Mouse (Mus musculus): ENCODE data around the gene Hist1h3e. TPM values are rescaled to one million over a fixed set of nuclear protein-coding genes. Genes with fewer than 3 reads are reported as not detected.
"Not testable (repeated sequence)": the region's sequence is repeated elsewhere in the genome, so short reads cannot be mapped to it uniquely, and the experiment has no call there.

Hist1h3e gene
- polyA plus RNA-seq, 1 experiment = 2.8 TPM

GRCm38 (mm10) chr13:23591206-23591605, 29.0 kb upstream of the Hist1h3e start:
- Histone ChIP-seq H3K27me3 (ENCODE audit: control insufficient read depth, insufficient read depth, low read length) (no peaks in the 10 kb centered on the region), H3K36me3 (ENCODE audit: control insufficient read depth, insufficient read depth, low read length) (no peaks in the 10 kb centered on the region), H3K4me3 (ENCODE audit: control insufficient read depth, low read depth, low read length) (no peak overlapping the region), H3K27ac (ENCODE audit: control insufficient read depth, insufficient read depth, low read depth, low read length) (no peak overlapping the region), H3K4me1 (ENCODE audit: control insufficient read depth, insufficient read depth, low read length) (0 out of 2 replicates have a peak, but pooled peaks cover 2% of the 10 kb centered on the region)
- TF ChIP-seq POLR2A (IDR thresholded peaks at IDR 0.05; ENCODE audit: control insufficient read depth, low read depth, low read length) = no peak
- no peak for TF ChIP-seq CTCF (IDR thresholded peaks at IDR 0.05; ENCODE audit: control insufficient read depth, insufficient read depth, insufficient replicate concordance, low read depth, low read length)

DNA sequence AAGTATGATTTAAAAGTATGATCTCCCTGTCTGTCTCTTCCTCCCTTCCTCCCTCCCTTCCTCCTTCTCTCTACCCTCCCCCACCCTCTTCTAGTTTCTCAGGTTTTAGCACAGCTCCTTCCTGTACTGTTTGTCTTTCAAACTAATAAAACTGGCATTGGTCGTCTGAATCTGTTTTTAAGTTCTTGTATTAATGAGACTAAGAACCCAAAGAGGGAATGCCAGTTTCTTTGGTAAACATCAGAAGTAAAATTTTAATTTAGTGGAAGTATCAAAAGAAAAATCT, 24.7 kb upstream of the Hist1h3e start:
- no peaks in the 10 kb centered on the region for H3K36me3 ChIP-seq (ENCODE audit: control insufficient read depth, insufficient read depth, low read length)

DNA sequence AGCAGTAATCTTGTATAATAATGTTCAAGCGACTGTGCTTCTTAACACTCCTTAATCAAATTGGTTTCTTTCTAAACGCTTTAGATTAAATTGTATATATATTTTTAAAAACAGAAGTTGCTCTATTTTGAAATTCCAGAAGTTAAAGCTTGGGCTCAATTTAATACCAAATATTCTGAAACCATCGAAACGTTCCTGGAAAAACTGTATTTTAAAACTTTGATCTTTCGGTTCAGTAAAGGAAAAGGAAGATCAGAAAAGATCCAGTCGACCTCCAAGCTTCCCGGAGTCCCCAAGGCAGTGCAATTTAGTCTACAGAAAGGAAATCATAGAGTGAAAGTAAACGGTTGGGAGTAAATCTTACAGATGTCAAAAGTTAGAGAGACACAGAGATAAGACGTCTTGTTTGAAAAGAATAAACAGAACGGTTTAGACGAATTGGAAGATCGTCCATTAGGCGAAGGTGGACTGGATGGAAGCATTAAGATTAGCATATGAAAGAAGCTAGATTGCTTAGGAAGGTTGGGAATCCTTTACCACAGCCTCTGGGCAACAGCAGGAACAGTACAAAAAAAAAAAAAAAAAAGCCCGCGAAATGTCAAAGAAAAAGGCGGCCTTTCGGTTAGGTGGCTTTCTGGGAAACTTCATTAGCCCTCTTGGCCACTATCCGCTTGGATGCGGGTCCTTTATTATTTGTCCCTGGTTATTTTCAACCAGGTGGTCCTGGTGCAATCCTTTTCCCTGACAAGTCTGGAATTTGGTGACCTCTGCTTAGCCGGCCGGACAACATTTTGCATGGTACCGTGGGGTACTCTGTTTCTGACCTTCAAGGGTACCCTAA, 24.1 kb upstream of the Hist1h3e start:
- peaks cover 7% of the 10 kb centered on the region; the same call in 1 of the 2 replicates for H3K4me1 ChIP-seq (ENCODE audit: control insufficient read depth, insufficient read depth, low read length)
- no peak overlapping the region for H3K4me3 ChIP-seq (ENCODE audit: control insufficient read depth, low read depth, low read length)
- peak overlapping the region; percentile 32; the same call in 1 of the 2 replicates for H3K27ac ChIP-seq (ENCODE audit: control insufficient read depth, insufficient read depth, low read depth, low read length)
- H3K27me3 ChIP-seq (ENCODE audit: control insufficient read depth, insufficient read depth, low read length) = no peaks in the 10 kb centered on the region
- TF ChIP-seq POLR2A (IDR thresholded peaks at IDR 0.05; ENCODE audit: control insufficient read depth, low read depth, low read length) = no peak
- TF ChIP-seq CTCF (IDR thresholded peaks at IDR 0.05; ENCODE audit: control insufficient read depth, insufficient read depth, insufficient replicate concordance, low read depth, low read length) = no peak
- H3K36me3 ChIP-seq (ENCODE audit: control insufficient read depth, insufficient read depth, low read length) = no peaks in the 10 kb centered on the region

More for the DNA sequence above, 24.7 kb upstream of the Hist1h3e start:
- H3K27me3 ChIP-seq (ENCODE audit: control insufficient read depth, insufficient read depth, low read length) = no peaks in the 10 kb centered on the region
- no peak overlapping the region for H3K27ac ChIP-seq (ENCODE audit: control insufficient read depth, insufficient read depth, low read depth, low read length)
- TF ChIP-seq CTCF (IDR thresholded peaks at IDR 0.05; ENCODE audit: control insufficient read depth, insufficient read depth, insufficient replicate concordance, low read depth, low read length) = no peak
- no peak for TF ChIP-seq POLR2A (IDR thresholded peaks at IDR 0.05; ENCODE audit: control insufficient read depth, low read depth, low read length)
- no peak overlapping the region for H3K4me3 ChIP-seq (ENCODE audit: control insufficient read depth, low read depth, low read length)
- peaks cover 6% of the 10 kb centered on the region; the same call in 1 of the 2 replicates for H3K4me1 ChIP-seq (ENCODE audit: control insufficient read depth, insufficient read depth, low read length)

DNA sequence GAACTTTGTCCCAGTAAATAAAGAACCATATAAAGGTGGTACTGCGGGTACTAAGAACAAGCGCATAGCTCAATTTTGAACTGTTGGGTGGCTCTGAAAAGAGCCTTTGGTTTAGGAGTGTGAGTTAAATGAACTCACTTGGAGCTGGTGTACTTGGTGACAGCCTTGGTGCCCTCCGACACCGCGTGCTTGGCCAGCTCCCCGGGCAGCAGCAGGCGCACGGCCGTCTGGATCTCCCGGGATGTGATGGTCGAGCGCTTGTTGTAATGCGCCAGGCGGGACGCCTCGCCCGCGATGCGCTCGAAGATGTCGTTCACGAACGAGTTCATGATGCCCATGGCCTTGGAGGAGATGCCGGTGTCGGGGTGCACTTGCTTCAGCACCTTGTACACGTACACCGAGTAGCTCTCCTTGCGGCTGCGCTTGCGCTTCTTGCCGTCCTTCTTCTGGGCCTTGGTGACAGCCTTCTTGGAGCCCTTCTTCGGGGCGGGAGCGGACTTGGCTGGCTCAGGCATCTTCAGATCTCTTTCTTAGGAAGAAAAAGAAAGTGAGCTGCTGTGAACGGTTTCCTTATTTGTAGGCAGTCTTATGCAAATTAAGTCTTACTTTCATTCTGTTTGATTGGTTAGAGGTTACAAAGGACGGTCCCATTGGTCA, 23.4 kb upstream of the Hist1h3e start:
- H3K27ac ChIP-seq (ENCODE audit: control insufficient read depth, insufficient read depth, low read depth, low read length); H3K36me3 ChIP-seq (ENCODE audit: control insufficient read depth, insufficient read depth, low read length); H3K4me1 ChIP-seq (ENCODE audit: control insufficient read depth, insufficient read depth, low read length); H3K27me3 ChIP-seq (ENCODE audit: control insufficient read depth, insufficient read depth, low read length): not testable (repeated sequence)
- TF ChIP-seq POLR2A (IDR thresholded peaks at IDR 0.05; ENCODE audit: control insufficient read depth, low read depth, low read length) = peak; percentile 53; the same call in 1 of the 2 replicates
- H3K4me3 ChIP-seq (ENCODE audit: control insufficient read depth, low read depth, low read length) = peak overlapping the region; percentile 55; the same call in 1 of the 2 replicates

- H3K27me3 ChIP-seq (ENCODE audit: control insufficient read depth, insufficient read depth, low read length) = no peaks in the 10 kb centered on the region
- peaks cover 8% of the 10 kb centered on the region; the same call in 1 of the 2 replicates for H3K4me1 ChIP-seq (ENCODE audit: control insufficient read depth, insufficient read depth, low read length)
- H3K27ac ChIP-seq (ENCODE audit: control insufficient read depth, insufficient read depth, low read depth, low read length) = peak overlapping the region; percentile 84
- peak overlapping the region; percentile 79 for H3K4me3 ChIP-seq (ENCODE audit: control insufficient read depth, low read depth, low read length)
- TF ChIP-seq POLR2A (IDR thresholded peaks at IDR 0.05; ENCODE audit: control insufficient read depth, low read depth, low read length) (no peak), CTCF (IDR thresholded peaks at IDR 0.05; ENCODE audit: control insufficient read depth, insufficient read depth, insufficient replicate concordance, low read depth, low read length) (no peak)
- no peaks in the 10 kb centered on the region for H3K36me3 ChIP-seq (ENCODE audit: control insufficient read depth, insufficient read depth, low read length)
These were observed 22.9 kb upstream of the Hist1h3e start for GRCm38 (mm10) chr13:23585029-23585441.

DNA sequence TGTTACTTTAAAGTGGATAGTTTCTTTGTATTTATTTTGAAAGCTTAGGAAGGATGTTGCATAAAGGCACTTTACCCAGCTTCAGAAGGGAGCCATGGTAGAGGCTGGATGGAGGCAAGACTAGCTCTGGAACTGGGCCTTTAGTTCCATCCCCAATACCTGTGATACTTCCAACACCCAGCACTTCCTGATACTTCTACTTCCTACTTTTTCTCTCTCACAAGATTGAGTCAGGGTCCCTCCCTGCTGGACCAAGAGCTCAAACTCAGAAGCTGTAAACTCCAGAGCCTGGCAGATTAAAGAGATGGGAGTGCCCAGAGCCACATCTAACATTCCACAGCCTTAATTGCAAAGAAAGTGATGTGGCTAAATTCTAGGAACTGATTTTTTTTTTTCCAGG, 22.2 kb upstream of the Hist1h3e start:
- TF ChIP-seq POLR2A (IDR thresholded peaks at IDR 0.05; ENCODE audit: control insufficient read depth, low read depth, low read length) = no peak
- no peak for TF ChIP-seq CTCF (IDR thresholded peaks at IDR 0.05; ENCODE audit: control insufficient read depth, insufficient read depth, insufficient replicate concordance, low read depth, low read length)
- no peaks in the 10 kb centered on the region for H3K27me3 ChIP-seq (ENCODE audit: control insufficient read depth, insufficient read depth, low read length)
- H3K4me3 ChIP-seq (ENCODE audit: control insufficient read depth, low read depth, low read length) = no peak overlapping the region
- no peak overlapping the region for H3K27ac ChIP-seq (ENCODE audit: control insufficient read depth, insufficient read depth, low read depth, low read length)
- H3K36me3 ChIP-seq (ENCODE audit: control insufficient read depth, insufficient read depth, low read length) = no peaks in the 10 kb centered on the region
- H3K4me1 ChIP-seq (ENCODE audit: control insufficient read depth, insufficient read depth, low read length) = peaks cover 8% of the 10 kb centered on the region; the same call in 1 of the 2 replicates

GRCm38 (mm10) chr13:23583387-23584068, 21.4 kb upstream of the Hist1h3e start:
- H3K36me3 ChIP-seq (ENCODE audit: control insufficient read depth, insufficient read depth, low read length) = no peaks in the 10 kb centered on the region
- no peak overlapping the region for H3K4me3 ChIP-seq (ENCODE audit: control insufficient read depth, low read depth, low read length)
- no peak overlapping the region for H3K27ac ChIP-seq (ENCODE audit: control insufficient read depth, insufficient read depth, low read depth, low read length)
- no peaks in the 10 kb centered on the region for H3K27me3 ChIP-seq (ENCODE audit: control insufficient read depth, insufficient read depth, low read length)
- TF ChIP-seq CTCF (IDR thresholded peaks at IDR 0.05; ENCODE audit: control insufficient read depth, insufficient read depth, insufficient replicate concordance, low read depth, low read length) = no peak
- no peak for TF ChIP-seq POLR2A (IDR thresholded peaks at IDR 0.05; ENCODE audit: control insufficient read depth, low read depth, low read length)
- peaks cover 8% of the 10 kb centered on the region; the same call in 1 of the 2 replicates for H3K4me1 ChIP-seq (ENCODE audit: control insufficient read depth, insufficient read depth, low read length)

Data from testis, adult 2 months (tissue).